Mouse (Mus musculus) embryonic facial prominence, embryonic 13.5 days (tissue): ENCODE measurements at regions not wholly inside any gene's neighbourhood (a gene's known extent, or its start where the extent isn't known, plus 50 kb on each side); places are given as distances from the start of the nearest gene placed in this dataset.
A peak's percentile ranks its signal among the peaks of the same experiment; 100 is the strongest.

ENCODE experiments used
- ATAC-seq: fragments of 200-750 bp; cut with Nextera tagmentation; 2 replicates; pipeline ENCODE4 v1.8.0; 2017; ENCODE audit warnings: low read depth; ENCODE audit not compliant: insufficient number of reproducible peaks, insufficient read depth, low FRiP score, low TSS enrichment
- H3K27ac ChIP-seq: fragments of 300-500 bp; sonication (generic); 2 replicates; pipeline ENCODE4 v1.5.1; 2015; ENCODE audit warnings: moderate library complexity, mild to moderate bottlenecking, inconsistent platforms
- H3K27me3 ChIP-seq: fragments of 300-500 bp; sonication (generic); 2 replicates; pipeline ENCODE4 v1.6.1; 2015; ENCODE audit warnings: mild to moderate bottlenecking, inconsistent platforms
- H3K36me3 ChIP-seq: fragments of 300-500 bp; sonication (generic); 2 replicates; pipeline ENCODE4 v1.6.1; 2015; ENCODE audit warnings: mild to moderate bottlenecking, inconsistent platforms
- H3K4me1 ChIP-seq: fragments of 300-500 bp; sonication (generic); 2 replicates; pipeline ENCODE4 v1.6.1; 2015; ENCODE audit warnings: inconsistent platforms
- H3K4me2 ChIP-seq: fragments of 300-500 bp; sonication (generic); 2 replicates; pipeline ENCODE4 v1.6.1; 2015; ENCODE audit warnings: moderate library complexity, mild to moderate bottlenecking, inconsistent platforms
- H3K4me3 ChIP-seq: fragments of 300-500 bp; sonication (generic); 2 replicates; pipeline ENCODE4 v1.5.1; 2015; ENCODE audit warnings: mild to moderate bottlenecking, inconsistent platforms
- H3K9ac ChIP-seq: fragments of 300-500 bp; sonication (generic); 2 replicates; pipeline ENCODE4 v1.6.1; 2015; ENCODE audit warnings: mild to moderate bottlenecking, inconsistent platforms
- H3K9me3 ChIP-seq: fragments of 300-500 bp; sonication (generic); 2 replicates; pipeline ENCODE4 v1.6.1; 2016; ENCODE audit warnings: inconsistent platforms
- WGBS: fragments of 180-500 bp; shearing (Covaris S2); methylation state at CpG from one replicate; pipeline ENCODE4 v1.1.7; 2015; ENCODE audit warnings: mixed read lengths; 5-methylcytosine and 5-hydroxymethylcytosine counted together

GRCm38 (mm10) chr7:129974206-129974605 lies 382.5 kb downstream of the Wdr11 start:
- WGBS, result 65% methylated on average over 9 of the region's 9 CpGs

GRCm38 (mm10) chr7:129974837-129975236 lies 383.2 kb downstream of the Wdr11 start:
- WGBS, result 67% methylated on average over 11 of the region's 11 CpGs
- Histone ChIP-seq H3K9me3 (no peaks in the 10 kb centered on the region), H3K36me3 (no peaks in the 10 kb centered on the region), H3K4me2 (no peak overlapping the region), H3K4me1 (peaks cover 29% of the 10 kb centered on the region), H3K27me3 (no peaks in the 10 kb centered on the region), H3K4me3 (no peak overlapping the region), H3K9ac (no peak overlapping the region), H3K27ac (peak overlapping the region; percentile 87)
- no peak for ATAC-seq

More at GRCm38 (mm10) chr7:129974206-129974605, 382.5 kb downstream of the Wdr11 start:
- Histone ChIP-seq H3K27ac (peak overlapping the region; percentile 87), H3K4me3 (no peak overlapping the region), H3K9me3 (no peaks in the 10 kb centered on the region), H3K9ac (no peak overlapping the region), H3K27me3 (no peaks in the 10 kb centered on the region), H3K4me1 (peaks cover 27% of the 10 kb centered on the region), H3K4me2 (no peak overlapping the region), H3K36me3 (no peaks in the 10 kb centered on the region)
- ATAC-seq, result no peak

GRCm38 (mm10) chr7:129975781-129976514 lies 384.3 kb downstream of the Wdr11 start:
- Histone ChIP-seq H3K4me2 (peak overlapping the region; percentile 22), H3K4me1 (peaks cover 29% of the 10 kb centered on the region), H3K9me3 (no peaks in the 10 kb centered on the region), H3K27me3 (no peaks in the 10 kb centered on the region), H3K4me3 (no peak overlapping the region), H3K36me3 (no peaks in the 10 kb centered on the region), H3K9ac (no peak overlapping the region), H3K27ac (peak overlapping the region; percentile 87)
- WGBS, result 46% methylated on average over 21 of the region's 21 CpGs
- ATAC-seq, result peak; percentile 64

- Histone ChIP-seq H3K9ac (no peak overlapping the region), H3K36me3 (no peaks in the 10 kb centered on the region), H3K27ac (no peak overlapping the region), H3K9me3 (no peaks in the 10 kb centered on the region), H3K4me3 (no peak overlapping the region), H3K4me1 (peaks cover 41% of the 10 kb centered on the region), H3K4me2 (no peak overlapping the region), H3K27me3 (no peaks in the 10 kb centered on the region)
- 73% methylated on average over 5 of the region's 5 CpGs for WGBS
- no peak for ATAC-seq
Measured at GRCm38 (mm10) chr7:129978576-129978975, 386.9 kb downstream of the Wdr11 start.

- Histone ChIP-seq H3K4me1 (peaks cover 45% of the 10 kb centered on the region), H3K4me2 (no peak overlapping the region), H3K27me3 (no peaks in the 10 kb centered on the region), H3K4me3 (no peak overlapping the region), H3K9me3 (no peaks in the 10 kb centered on the region), H3K27ac (no peak overlapping the region), H3K36me3 (no peaks in the 10 kb centered on the region), H3K9ac (no peak overlapping the region)
- WGBS, result 28% methylated on average over 6 of the region's 6 CpGs
- ATAC-seq, result no peak
Measured at GRCm38 (mm10) chr7:129979337-129979736, 387.7 kb downstream of the Wdr11 start.

- no peak for ATAC-seq
- Histone ChIP-seq H3K4me2 (no peak overlapping the region), H3K36me3 (no peaks in the 10 kb centered on the region), H3K27me3 (no peaks in the 10 kb centered on the region), H3K4me3 (no peak overlapping the region), H3K4me1 (peaks cover 46% of the 10 kb centered on the region), H3K27ac (no peak overlapping the region), H3K9me3 (no peaks in the 10 kb centered on the region), H3K9ac (no peak overlapping the region)
- WGBS, result 55% methylated on average over 1 of the region's 1 CpGs
Measured at GRCm38 (mm10) chr7:129980501-129980900, 388.8 kb downstream of the Wdr11 start.

GRCm38 (mm10) chr7:129982411-129982810 lies 390.7 kb downstream of the Wdr11 start:
- ATAC-seq, result no peak
- no peak overlapping the region; the same call in 1 of the 2 replicates for H3K27ac ChIP-seq
- no peak overlapping the region for H3K4me2 ChIP-seq
- no peak overlapping the region for H3K4me3 ChIP-seq
- H3K9me3 ChIP-seq, result no peaks in the 10 kb centered on the region
- H3K27me3 ChIP-seq, result no peaks in the 10 kb centered on the region
- peaks cover 43% of the 10 kb centered on the region for H3K4me1 ChIP-seq
- H3K36me3 ChIP-seq, result no peaks in the 10 kb centered on the region
- WGBS, result 56% methylated on average over 5 of the region's 5 CpGs
- H3K9ac ChIP-seq, result no peak overlapping the region

- no peak overlapping the region for H3K4me2 ChIP-seq
- H3K9ac ChIP-seq, result no peak overlapping the region
- peaks cover 48% of the 10 kb centered on the region for H3K4me1 ChIP-seq
- ATAC-seq, result no peak
- H3K27me3 ChIP-seq, result no peaks in the 10 kb centered on the region
- H3K4me3 ChIP-seq, result no peak overlapping the region
- H3K27ac ChIP-seq, result peak overlapping the region; percentile 77
- 70% methylated on average over 6 of the region's 6 CpGs for WGBS
- H3K36me3 ChIP-seq, result no peaks in the 10 kb centered on the region
- H3K9me3 ChIP-seq, result no peaks in the 10 kb centered on the region
Measured at GRCm38 (mm10) chr7:129983601-129984120, 392.0 kb downstream of the Wdr11 start.

- Histone ChIP-seq H3K9me3 (no peaks in the 10 kb centered on the region), H3K36me3 (no peaks in the 10 kb centered on the region), H3K27ac (peak overlapping the region; percentile 77), H3K4me2 (peak overlapping the region; percentile 21), H3K9ac (no peak overlapping the region), H3K4me3 (no peak overlapping the region), H3K4me1 (peaks cover 45% of the 10 kb centered on the region), H3K27me3 (no peaks in the 10 kb centered on the region)
- ATAC-seq, result no peak
- WGBS, result 36% methylated on average over 9 of the region's 9 CpGs
Measured at GRCm38 (mm10) chr7:129984367-129984766, 392.7 kb downstream of the Wdr11 start.

- ATAC-seq, result no peak
- Histone ChIP-seq H3K9ac (no peak overlapping the region), H3K4me2 (no peak overlapping the region), H3K27me3 (no peaks in the 10 kb centered on the region), H3K4me3 (no peak overlapping the region), H3K4me1 (peaks cover 57% of the 10 kb centered on the region), H3K27ac (no peak overlapping the region), H3K9me3 (no peaks in the 10 kb centered on the region), H3K36me3 (no peaks in the 10 kb centered on the region)
- WGBS, result 37% methylated on average over 6 of the region's 6 CpGs
Measured at GRCm38 (mm10) chr7:129987119-129987665, 395.5 kb downstream of the Wdr11 start.

- 63% methylated on average over 4 of the region's 4 CpGs for WGBS
- Histone ChIP-seq H3K4me2 (no peak overlapping the region), H3K9me3 (no peaks in the 10 kb centered on the region), H3K9ac (no peak overlapping the region), H3K27me3 (no peaks in the 10 kb centered on the region), H3K36me3 (no peaks in the 10 kb centered on the region), H3K4me3 (no peak overlapping the region), H3K4me1 (peaks cover 52% of the 10 kb centered on the region), H3K27ac (no peak overlapping the region)
- ATAC-seq, result no peak
Measured at GRCm38 (mm10) chr7:129987713-129988112, 396.1 kb downstream of the Wdr11 start.
